Mouse (Mus musculus) limb, embryonic 11.5 days (tissue): Measurements from ENCODE around the gene Daam2. TPM values are rescaled to one million over a fixed set of nuclear protein-coding genes. Genes with fewer than 3 reads are reported as not detected.

Source experiments
- ATAC-seq: fragments of 200-750 bp; cut with Nextera tagmentation; 2 replicates; pipeline ENCODE4 v1.8.0; 2017; ENCODE audit warnings: low read depth; ENCODE audit not compliant: insufficient number of reproducible peaks, low FRiP score, low TSS enrichment
- DNase-seq: peaks from one replicate; pipeline ENCODE4 v3.0.0-alpha.2; 2015; ENCODE audit warnings: low spot score
- H3K27ac ChIP-seq: fragments of 300-500 bp; sonication (generic); replicated peaks from 2 replicates; pipeline ENCODE4 v1.5.1; 2014; ENCODE audit warnings: low read depth, mild to moderate bottlenecking, low read length
- H3K27me3 ChIP-seq: fragments of 300-500 bp; sonication (generic); 2 replicates; pipeline ENCODE4 v1.6.1; 2014; ENCODE audit warnings: mild to moderate bottlenecking, low read length, mixed read lengths; ENCODE audit not compliant: control insufficient read depth, insufficient read depth
- H3K36me3 ChIP-seq: fragments of 300-500 bp; sonication (generic); 2 replicates; pipeline ENCODE4 v1.6.1; 2014; ENCODE audit warnings: mild to moderate bottlenecking, low read length, moderate library complexity, mixed read lengths; ENCODE audit not compliant: control insufficient read depth, insufficient read depth
- H3K4me1 ChIP-seq: fragments of 300-500 bp; sonication (generic); 2 replicates; pipeline ENCODE4 v1.6.1; 2014; ENCODE audit warnings: low read length, mixed read lengths; ENCODE audit not compliant: control insufficient read depth, insufficient read depth
- H3K4me2 ChIP-seq: fragments of 300-500 bp; sonication (generic); 2 replicates; pipeline ENCODE4 v1.6.1; 2014; ENCODE audit warnings: low read depth, mild to moderate bottlenecking, moderate library complexity; ENCODE audit not compliant: severe bottlenecking
- H3K4me3 ChIP-seq: fragments of 300-500 bp; sonication (generic); 2 replicates; pipeline ENCODE4 v1.5.1; 2014; ENCODE audit warnings: low read depth, low read length
- H3K9ac ChIP-seq: fragments of 300-500 bp; sonication (generic); 2 replicates; pipeline ENCODE4 v1.6.1; 2014; ENCODE audit warnings: mild to moderate bottlenecking, low read length
- H3K9me3 ChIP-seq: fragments of 300-500 bp; sonication (generic); 2 replicates; pipeline ENCODE4 v1.6.1; 2016; ENCODE audit warnings: low read length; ENCODE audit not compliant: control insufficient read depth
- WGBS: fragments of 180-500 bp; shearing (Covaris S2); extraction: QIAGEN DNeasy Blood & Tissue Kit; methylation state at CpG from one replicate; pipeline ENCODE4 v1.1.7; 2014; 5-methylcytosine and 5-hydroxymethylcytosine counted together
- polyA plus RNA-seq: library from polyadenylated mRNA; unstranded; fragments of >200 nt; fragmentation: Nextera tagmentation; extraction: Ambion mirVana; gene quantifications from 2 replicates; pipeline ENCODE4 v1.2.1, GENCODE M21; 2014

Daam2 gene
- polyA plus RNA-seq, 1 experiment from 2014 or later: 8.6 TPM

GRCm38 (mm10) chr17:49472626-49473025, 91.5 kb downstream of the Daam2 start:
- Histone ChIP-seq H3K9ac (no peak overlapping the region), H3K4me1 (no peaks in the 10 kb centered on the region), H3K27me3 (no peaks in the 10 kb centered on the region), H3K27ac (no peak overlapping the region), H3K4me2 (no peak overlapping the region), H3K4me3 (no peak overlapping the region), H3K9me3 (no peaks in the 10 kb centered on the region), H3K36me3 (no peaks in the 10 kb centered on the region; the same call in 1 of the 2 replicates)
- ATAC-seq: 0 out of 2 replicates have a peak, but pooled peaks have one; percentile 23
- DNase-seq: no peak
- WGBS: 75% methylated on average over 8 of the region's 8 CpGs

DNA sequence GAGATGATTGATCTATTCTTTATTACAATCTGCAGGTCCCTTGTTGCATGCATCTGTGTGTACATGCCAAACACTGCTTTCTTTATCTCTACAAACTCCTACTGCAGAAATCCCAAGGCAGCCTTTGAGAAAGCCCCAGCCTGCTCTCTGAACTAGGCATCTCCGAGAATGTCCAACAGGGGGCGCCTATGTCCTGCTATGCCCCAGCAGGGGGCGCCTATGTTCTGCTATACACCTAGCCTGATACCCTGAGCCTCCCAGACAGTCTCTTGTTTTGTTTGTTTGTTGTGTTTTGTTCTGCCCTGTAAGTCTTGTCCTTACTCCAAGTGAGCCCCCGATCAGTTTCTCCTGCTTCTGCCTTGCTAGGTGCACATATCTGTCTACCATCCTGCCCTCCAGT, 95.9 kb downstream of the Daam2 start:
- Histone ChIP-seq H3K4me3 (no peak overlapping the region), H3K36me3 (no peaks in the 10 kb centered on the region; the same call in 1 of the 2 replicates), H3K9ac (no peak overlapping the region), H3K4me2 (no peak overlapping the region), H3K27me3 (no peaks in the 10 kb centered on the region), H3K9me3 (no peaks in the 10 kb centered on the region), H3K4me1 (no peaks in the 10 kb centered on the region), H3K27ac (no peak overlapping the region)
- 31% methylated on average over 4 of the region's 4 CpGs for WGBS
- ATAC-seq: peak; percentile 15; the same call in 1 of the 2 replicates
- peak; percentile 85 for DNase-seq

GRCm38 (mm10) chr17:49464884-49465283, 99.3 kb downstream of the Daam2 start:
- Histone ChIP-seq H3K9me3 (no peaks in the 10 kb centered on the region), H3K27ac (no peak overlapping the region), H3K36me3 (no peaks in the 10 kb centered on the region; the same call in 1 of the 2 replicates), H3K4me2 (no peak overlapping the region), H3K4me1 (no peaks in the 10 kb centered on the region), H3K27me3 (no peaks in the 10 kb centered on the region), H3K4me3 (no peak overlapping the region), H3K9ac (no peak overlapping the region)
- WGBS: 93% methylated on average over 3 of the region's 3 CpGs
- no peak for ATAC-seq
- no peak for DNase-seq

DNA sequence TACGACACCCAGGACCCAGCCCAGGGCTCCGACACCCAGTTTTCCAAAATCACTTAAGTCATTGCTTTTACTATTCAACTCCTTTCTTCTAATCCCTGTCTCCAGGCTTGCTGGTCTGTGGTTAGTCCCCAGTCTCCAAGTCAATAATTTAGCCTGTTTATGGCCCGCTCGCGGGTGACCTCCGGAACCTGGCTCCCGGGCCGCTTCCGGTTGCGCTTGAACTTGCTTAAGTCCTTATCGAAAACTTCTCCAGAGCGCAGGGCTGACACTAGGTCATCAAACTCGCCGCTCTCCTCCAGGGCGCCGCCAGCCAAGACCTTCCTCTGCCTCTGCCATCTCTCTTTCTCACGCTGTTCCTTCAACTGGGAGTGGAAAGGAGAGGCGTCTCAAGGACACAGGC, 105.8 kb downstream of the Daam2 start:
- DNase-seq: no peak
- ATAC-seq: no peak
- no peak overlapping the region for H3K27ac ChIP-seq
- 91% methylated on average over 18 of the region's 18 CpGs for WGBS
- no peak overlapping the region for H3K4me3 ChIP-seq
- no peaks in the 10 kb centered on the region for H3K9me3 ChIP-seq
- no peak overlapping the region for H3K4me2 ChIP-seq
- peaks cover 2% of the 10 kb centered on the region; the same call in 1 of the 2 replicates for H3K36me3 ChIP-seq
- H3K4me1 ChIP-seq: no peaks in the 10 kb centered on the region
- no peaks in the 10 kb centered on the region for H3K27me3 ChIP-seq
- H3K9ac ChIP-seq: no peak overlapping the region

DNA sequence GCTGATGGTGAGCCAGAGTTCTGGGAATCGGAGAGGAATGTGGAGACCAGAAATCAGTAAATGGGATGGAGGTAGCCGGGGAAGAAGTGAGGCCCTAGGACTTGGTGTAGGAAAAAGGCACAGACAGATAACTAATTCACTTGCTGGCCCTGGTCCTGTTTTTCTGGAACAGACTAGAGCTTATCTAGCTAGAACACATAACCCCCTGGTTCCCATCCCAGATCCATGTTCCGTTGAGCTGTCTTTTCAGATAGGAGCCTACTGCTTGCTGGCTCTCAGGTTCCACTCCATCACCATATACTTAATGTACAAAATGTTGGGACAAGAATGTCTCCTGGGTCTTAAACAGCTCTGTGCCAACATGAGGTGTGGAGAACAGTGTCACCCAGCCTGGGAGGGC, 106.3 kb downstream of the Daam2 start:
- no peaks in the 10 kb centered on the region for H3K4me1 ChIP-seq
- H3K4me2 ChIP-seq: no peak overlapping the region
- WGBS: 94% methylated on average over 3 of the region's 3 CpGs
- H3K36me3 ChIP-seq: peaks cover 2% of the 10 kb centered on the region; the same call in 1 of the 2 replicates
- no peaks in the 10 kb centered on the region for H3K27me3 ChIP-seq
- no peak overlapping the region for H3K27ac ChIP-seq
- ATAC-seq: no peak
- no peaks in the 10 kb centered on the region for H3K9me3 ChIP-seq
- no peak overlapping the region for H3K4me3 ChIP-seq
- no peak overlapping the region for H3K9ac ChIP-seq
- DNase-seq: no peak

GRCm38 (mm10) chr17:49456334-49456733, 107.8 kb downstream of the Daam2 start:
- H3K4me1 ChIP-seq: no peaks in the 10 kb centered on the region
- no peaks in the 10 kb centered on the region for H3K27me3 ChIP-seq

GRCm38 (mm10) chr17:49450922-49451321, 113.2 kb downstream of the Daam2 start:
- Histone ChIP-seq H3K27me3 (no peaks in the 10 kb centered on the region), H3K4me1 (no peaks in the 10 kb centered on the region), H3K4me2 (no peak overlapping the region), H3K27ac (no peak overlapping the region), H3K9me3 (no peaks in the 10 kb centered on the region), H3K36me3 (peaks cover 6% of the 10 kb centered on the region), H3K4me3 (no peak overlapping the region), H3K9ac (no peak overlapping the region)
- 81% methylated on average over 6 of the region's 6 CpGs for WGBS
- DNase-seq: no peak
- ATAC-seq: no peak

More at GRCm38 (mm10) chr17:49456334-49456733, 107.8 kb downstream of the Daam2 start:
- H3K27ac ChIP-seq: no peak overlapping the region
- peaks cover 5% of the 10 kb centered on the region for H3K36me3 ChIP-seq
- no peak overlapping the region for H3K9ac ChIP-seq
- H3K4me2 ChIP-seq: no peak overlapping the region
- no peak for ATAC-seq
- 82% methylated on average over 4 of the region's 4 CpGs for WGBS
- H3K9me3 ChIP-seq: no peaks in the 10 kb centered on the region
- no peak overlapping the region for H3K4me3 ChIP-seq
- no peak for DNase-seq

DNA sequence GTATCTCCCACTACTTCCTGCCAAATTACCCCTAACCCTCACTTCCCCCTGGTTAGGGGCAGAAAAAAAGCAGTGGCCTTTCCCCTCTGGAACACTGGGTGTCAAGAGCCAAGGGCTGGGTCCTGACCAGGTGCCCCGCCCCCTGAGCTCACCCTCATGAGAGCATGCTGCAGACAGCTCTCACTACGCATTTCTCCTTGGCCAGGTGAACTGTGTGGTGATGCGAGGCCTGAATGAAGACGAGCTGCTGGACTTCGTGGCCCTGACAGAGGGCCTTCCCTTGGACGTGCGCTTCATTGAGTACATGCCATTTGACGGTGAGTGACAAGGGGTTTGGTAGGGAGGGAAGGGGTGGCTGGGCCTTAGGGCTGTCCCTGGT, 114.9 kb downstream of the Daam2 start:
- no peaks in the 10 kb centered on the region for H3K9me3 ChIP-seq
- H3K9ac ChIP-seq: no peak overlapping the region
- H3K4me3 ChIP-seq: no peak overlapping the region
- H3K27ac ChIP-seq: no peak overlapping the region
- H3K27me3 ChIP-seq: no peaks in the 10 kb centered on the region
- H3K4me2 ChIP-seq: no peak overlapping the region
- no peak for DNase-seq
- ATAC-seq: no peak
- peaks cover 3% of the 10 kb centered on the region for H3K36me3 ChIP-seq
- no peaks in the 10 kb centered on the region for H3K4me1 ChIP-seq
- WGBS: 74% methylated on average over 8 of the region's 8 CpGs

DNA sequence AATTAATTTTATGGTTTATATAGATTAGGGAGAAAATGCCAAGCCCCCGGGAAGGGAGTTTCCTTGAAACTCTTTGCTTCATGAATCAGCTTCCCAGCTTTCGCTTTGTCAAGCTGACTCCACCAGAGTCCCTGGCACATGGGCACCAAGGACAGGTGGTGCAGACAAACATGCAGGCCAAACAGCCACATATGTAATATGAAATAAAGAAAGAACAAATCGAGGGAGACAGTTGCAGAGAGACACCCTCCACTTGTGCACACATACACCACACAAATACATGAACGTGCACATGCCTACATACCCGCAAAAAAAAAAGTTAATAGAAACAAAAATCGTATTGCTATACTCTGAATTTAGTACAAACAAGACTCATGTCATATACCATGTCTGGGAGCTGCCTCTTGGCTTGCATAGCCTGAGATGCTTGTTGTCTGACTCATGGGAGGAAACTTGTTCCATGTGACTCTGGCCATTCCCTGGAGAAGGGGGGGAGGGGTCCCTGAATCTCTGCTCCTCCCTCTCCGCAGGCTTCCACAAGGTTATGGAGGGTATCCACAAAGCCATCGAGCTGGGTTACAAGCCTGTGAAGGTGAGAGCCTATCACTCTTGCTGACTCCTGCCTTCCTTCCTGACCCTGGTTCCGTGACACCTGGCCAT, 115.4 kb downstream of the Daam2 start:
- Histone ChIP-seq H3K27me3 (no peaks in the 10 kb centered on the region), H3K27ac (no peak overlapping the region), H3K4me1 (no peaks in the 10 kb centered on the region), H3K4me2 (no peak overlapping the region), H3K9me3 (no peaks in the 10 kb centered on the region), H3K9ac (no peak overlapping the region), H3K36me3 (peaks cover 3% of the 10 kb centered on the region), H3K4me3 (no peak overlapping the region)
- DNase-seq: no peak
- ATAC-seq: no peak
- 49% methylated on average over 8 of the region's 9 CpGs for WGBS
